Mouse (Mus musculus): Measurements from ENCODE around the gene Sqstm1.
A peak's percentile ranks its signal among the peaks of the same experiment; 100 is the strongest.

The Sqstm1 gene

DNA sequence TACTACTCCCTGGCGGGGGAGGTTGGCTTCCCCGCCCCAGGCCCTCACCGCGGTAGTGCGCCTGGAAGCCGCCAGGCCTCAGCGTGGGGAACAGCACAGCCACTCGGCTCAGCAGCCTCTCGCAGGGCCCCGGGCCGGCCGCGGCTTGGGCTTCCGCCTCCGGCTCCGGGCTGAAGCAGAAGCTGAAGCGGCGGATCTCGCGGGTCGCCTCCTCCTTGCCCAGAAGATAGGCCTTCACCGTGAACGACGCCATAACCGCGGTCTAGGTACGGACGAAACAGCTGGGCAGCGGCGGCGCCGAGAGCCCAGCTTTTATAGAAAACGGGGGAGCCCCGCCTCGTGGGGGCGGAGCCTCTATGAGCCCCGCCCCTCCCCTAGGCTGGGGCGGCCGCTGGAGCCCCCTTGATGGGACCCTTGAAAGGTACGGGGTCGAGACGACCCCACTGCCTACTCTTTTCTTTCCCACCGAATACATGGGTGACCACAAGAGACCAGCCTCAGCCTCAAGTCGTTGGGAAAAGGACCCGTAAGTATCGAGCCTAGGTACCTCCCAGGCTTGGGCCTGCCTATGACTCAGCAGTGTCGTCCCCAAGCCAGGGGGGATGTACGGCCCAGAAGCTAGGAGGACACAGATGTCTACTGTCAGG lies at the start of gene Sqstm1, which contains the start of gene Mgat4b:
Sqstm1 (minus strand) TSS at position 323 of the 647 bp plus-strand sequence.
Mgat4b (plus strand) TSS at position 386 of the 647 bp plus-strand sequence.
- DNase-seq: peak; percentile 91

DNA sequence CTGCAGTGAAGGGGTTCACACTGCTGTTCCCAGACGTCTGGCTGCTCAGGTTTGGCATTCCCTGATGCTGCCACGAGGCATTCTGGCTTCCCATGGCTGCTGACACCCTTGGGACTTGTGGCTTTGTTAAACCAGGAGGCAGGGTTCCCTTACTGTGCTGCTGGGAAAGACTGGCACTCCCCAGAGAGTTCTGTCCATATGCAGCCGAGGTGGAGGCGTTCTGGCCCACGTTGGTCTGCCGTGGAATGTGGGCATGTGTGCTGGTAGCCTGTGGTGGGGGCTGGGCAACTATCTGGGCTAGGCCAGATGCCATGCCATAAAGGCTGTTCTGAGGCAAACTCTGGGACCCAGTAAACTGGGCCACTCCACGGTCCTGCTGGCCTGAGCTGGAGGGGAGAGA lies 47.7 kb upstream of the Sqstm1 start:
- no peak for DNase-seq

- no peak for DNase-seq
Measured at GRCm38 (mm10) chr11:50256615-50257014, 46.0 kb upstream of the Sqstm1 start.

DNA sequence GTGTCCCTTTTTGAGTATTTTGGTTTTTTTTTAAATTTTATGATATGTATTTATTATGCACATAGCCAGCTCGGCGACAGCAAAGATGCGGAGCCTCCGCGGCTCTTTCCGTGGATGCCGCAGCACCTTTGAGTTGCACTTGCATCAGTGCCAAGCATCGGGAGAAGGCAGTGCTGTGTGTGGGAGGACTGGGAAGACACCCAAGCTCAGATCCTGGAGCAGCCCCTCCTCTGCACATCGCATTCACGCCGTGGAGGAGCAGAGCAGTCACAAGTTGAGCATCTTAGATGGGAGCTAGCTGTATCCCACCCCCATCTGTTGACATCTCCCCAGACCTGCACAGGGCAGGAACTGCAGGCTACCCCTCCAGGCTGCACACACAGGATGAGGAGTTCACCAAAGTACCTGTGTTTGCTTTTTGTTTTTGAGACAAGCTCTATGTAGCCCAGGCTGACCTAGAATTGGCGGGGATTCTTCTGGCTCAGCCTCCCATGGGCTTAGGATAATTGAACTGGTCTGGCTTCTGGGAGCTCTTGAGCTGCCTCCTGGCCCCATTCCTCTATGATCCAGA lies 43.5 kb upstream of the Sqstm1 start:
- DNase-seq: no peak

GRCm38 (mm10) chr11:50253393-50253792 lies 42.8 kb upstream of the Sqstm1 start:
- no peak for DNase-seq

DNA sequence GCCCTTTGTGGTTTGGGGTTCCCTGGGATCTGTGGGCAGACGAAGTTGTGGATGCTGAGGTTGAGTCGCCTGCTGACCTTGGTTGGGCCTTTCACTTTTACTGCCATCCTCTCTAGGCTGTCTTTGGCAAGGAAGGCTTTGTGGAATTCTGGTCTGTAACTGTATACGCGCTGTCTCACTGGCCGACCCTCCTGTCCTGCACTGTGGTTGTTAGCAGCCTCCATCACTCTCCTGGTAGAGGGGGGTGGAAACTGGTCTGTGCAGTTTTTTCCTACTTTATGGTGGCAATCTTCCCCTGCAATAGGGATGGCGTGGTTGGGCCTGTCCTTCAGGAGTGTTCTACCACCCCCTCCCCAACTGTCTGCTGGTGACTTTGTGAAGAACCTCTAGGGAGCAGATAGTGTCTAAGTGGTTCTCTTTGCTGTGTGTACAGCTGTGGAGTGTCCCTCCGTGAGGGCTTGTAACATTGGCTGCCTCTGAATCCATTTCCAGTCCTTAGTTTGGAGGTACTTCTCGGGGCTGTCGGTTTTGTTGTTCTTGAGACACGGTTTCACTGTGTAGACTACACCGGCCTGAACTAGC lies 42.1 kb upstream of the Sqstm1 start:
- no peak for DNase-seq

- no peak for DNase-seq
Measured at GRCm38 (mm10) chr11:50252166-50252565, 41.5 kb upstream of the Sqstm1 start.

DNA sequence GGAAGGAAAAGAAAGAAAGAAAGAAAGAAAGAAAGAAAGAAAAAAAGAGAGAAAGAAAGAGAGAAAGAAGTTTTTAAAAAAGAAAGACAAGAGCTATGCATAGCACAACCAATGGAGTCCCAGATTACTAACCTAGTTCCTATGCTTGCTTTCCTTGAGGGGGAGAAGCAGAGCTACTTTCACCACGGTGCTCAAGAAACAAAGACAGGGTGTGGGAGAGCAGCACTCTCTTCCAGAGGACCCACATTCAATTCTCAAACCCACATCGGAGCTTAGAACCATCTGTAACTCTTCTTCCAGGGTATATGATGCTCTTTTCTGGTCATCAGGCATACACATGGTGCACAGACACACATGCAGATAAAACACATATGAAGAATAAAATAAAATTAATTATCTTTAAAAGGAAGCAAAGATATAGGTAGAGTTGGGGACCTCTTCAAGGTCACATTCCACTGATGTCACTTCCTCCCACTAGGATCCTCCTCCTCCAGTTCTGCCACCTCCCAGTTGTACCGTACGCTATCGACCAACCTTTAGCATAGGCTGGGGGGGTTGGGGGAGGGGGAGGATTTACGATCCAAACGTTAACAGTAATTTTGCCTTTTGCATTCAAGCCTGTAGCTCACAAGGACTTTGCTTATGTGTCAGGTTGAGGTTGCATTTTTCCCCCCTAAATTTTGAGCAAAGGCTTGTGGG lies 38.0 kb upstream of the Sqstm1 start:
- no peak for DNase-seq

DNA sequence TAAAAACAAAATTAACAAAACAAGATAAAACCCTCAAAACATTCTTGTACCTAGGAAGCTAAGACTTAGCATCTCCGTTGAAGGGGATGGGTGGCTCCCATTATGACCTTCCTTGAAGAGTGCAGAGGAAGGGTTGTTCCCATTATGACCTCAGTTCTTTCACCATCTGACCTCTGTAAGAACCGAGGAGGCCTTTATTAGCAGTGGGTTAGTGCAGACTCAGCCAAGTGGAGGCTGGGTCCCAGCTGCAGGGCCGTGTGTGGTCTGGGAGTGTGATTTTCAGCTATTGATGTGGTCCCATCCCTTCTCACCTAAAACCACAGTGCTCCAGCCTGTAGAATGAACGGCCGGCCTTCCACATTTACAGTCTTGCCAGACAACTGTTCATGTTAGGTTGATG lies 34.6 kb upstream of the Sqstm1 start:
- no peak for DNase-seq

DNA sequence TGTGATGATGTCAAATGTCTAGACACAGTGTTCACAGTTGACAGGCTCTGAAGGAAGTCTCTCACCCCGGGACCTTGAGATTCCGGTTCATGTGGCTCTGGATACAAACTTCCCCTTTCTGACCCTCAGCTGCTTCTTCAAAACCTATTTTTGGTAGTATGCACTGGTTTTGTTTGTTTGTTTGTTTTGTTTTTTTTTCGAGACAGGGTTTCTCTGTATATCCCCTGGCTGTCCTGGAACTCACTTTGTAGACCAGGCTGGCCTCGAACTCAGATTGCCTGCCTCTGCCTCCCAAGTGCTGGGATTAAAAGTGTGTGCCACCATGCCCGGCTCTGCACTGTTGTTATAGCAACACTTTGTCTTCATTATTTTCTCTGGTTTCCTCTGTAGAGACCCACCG lies 33.3 kb upstream of the Sqstm1 start:
- no peak for DNase-seq

GRCm38 (mm10) chr11:50240235-50240911 lies 29.7 kb upstream of the Sqstm1 start:
- DNase-seq: peak; percentile 60

DNA sequence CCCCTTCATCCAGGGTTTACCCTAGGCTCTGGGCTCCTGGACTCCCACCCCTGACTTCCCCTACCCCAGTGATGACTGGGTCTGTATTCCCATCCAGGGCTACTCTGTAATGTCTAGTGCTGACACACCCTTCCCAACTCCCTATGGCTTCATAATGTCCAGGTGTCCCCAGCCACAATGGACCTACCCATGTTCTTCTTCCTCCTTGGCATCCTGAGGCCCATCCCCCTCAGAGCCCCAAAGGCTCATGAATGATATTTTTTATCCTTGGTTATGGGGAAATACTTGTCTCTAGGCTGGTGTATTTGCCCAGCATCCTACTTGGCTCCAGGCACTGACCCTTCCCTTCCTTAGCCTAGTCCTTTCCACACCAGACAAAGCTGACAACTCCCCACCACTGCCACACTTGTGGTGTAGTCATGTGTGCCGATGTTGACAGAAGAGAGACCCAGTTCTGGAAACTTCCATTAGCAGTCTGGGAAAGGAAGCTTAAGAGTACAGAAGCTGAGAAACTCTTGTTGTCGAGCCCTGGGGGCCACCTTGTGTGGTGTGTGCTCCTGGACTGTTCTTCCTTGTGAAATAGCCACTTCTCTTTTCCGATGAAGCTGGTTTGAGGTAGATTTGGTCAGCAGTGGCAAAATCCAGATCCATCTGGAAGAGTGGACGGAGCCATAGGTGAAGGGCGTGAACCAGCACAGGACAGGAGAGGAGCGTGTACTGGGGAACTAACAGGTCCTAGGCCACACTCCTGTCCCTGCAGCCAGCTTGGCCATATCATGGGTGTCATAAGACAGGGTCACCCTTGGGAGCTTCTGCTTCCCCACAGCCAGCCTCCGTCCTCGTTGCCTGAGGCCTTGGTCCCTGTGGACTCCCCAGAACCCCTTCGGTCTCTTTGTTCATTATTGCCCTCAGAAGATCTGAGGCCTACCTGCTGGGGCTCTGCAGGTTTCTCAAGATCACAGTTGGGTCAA lies 28.5 kb upstream of the Sqstm1 start:
- DNase-seq: no peak

DNA sequence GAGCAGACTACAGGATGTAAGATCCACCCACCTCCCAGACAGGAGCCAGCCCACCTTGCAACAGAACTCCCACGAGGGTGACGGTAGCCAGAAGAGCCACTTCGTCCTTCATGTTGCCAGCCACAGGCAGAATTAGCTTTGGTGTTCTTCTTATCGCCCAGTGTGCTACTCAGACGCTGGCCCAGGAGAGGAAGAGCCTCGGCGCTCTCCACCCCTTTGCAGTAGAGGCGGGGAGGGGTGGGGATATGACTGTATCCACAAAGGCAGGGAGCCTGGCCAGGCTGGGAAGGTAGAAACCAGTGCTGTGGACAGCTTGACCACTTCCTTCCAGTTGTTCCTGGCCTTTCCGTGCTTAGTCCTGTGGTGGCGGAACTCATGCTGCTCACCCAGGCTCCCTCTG lies 27.7 kb upstream of the Sqstm1 start, which contains the start of gene Ltc4s:
Ltc4s (minus strand) TSS at position 293 of the 400 bp plus-strand sequence.
- peak; percentile 31 for DNase-seq

DNA sequence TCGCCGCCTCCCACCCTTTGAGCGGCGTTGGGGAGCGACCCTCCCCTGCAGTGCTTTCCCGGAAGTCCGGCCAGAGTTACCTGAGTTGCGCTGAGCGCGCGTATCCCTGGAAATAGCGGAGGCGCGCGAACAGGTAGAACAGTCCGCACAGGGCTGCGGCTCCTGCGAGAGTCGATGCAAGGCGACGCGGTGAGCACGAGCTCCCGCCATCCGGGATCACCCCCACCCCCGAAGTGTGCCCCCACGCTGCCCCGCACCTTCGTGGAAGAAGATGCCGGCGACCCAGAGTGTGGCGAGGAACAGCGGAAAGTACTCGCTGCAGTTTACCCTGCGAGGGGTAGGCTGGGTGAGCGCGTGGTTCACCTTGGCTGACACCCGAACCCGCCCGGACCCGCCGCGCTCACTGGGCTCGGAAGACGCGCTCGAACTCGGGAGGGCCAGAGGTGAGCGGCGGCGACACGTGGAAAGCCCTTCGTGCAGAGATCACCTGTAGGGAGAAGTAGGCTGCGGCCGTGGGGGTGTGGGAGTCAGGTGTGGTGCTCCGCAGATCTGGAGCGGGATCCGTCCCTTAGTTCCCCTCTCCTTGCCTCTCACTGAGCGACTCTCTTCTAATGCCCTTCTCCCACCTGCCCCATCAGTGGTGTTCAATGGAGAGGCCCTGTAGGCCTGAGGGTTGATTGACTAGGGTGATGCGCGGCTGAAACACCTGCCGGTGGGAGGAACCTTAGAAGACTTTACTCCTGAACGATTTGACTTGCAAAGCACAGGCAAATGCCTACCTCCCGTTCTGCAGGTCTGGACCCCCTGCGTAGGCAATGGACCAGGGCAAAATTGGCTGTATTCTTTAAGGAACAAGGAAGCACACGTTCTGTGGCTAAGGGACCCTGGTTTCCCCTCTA lies 26.6 kb upstream of the Sqstm1 start:
- peak; percentile 36 for DNase-seq

DNA sequence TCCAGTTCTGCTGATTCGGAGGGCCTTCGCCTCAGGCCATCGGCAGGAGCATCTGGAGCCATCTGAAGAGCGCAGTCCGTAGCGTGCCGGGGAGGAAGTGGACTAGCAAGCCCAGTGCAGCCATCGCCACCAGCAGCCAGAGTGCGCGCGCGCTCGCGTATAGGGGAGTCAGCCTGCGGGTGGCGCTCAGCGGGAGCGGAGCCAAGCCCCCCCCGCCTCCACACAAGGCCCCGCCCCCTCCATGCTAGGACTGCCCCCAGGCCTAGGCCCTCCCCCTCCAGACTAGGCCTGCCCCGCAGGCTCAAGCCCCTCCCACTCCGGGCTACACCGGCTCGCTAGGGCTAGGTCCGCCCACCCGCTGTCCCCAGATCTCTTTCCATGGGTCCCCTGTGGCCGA lies 25.9 kb upstream of the Sqstm1 start:
- DNase-seq: peak; percentile 92

GRCm38 (mm10) chr11:50234606-50235005 lies 24.0 kb upstream of the Sqstm1 start:
- DNase-seq: no peak

DNA sequence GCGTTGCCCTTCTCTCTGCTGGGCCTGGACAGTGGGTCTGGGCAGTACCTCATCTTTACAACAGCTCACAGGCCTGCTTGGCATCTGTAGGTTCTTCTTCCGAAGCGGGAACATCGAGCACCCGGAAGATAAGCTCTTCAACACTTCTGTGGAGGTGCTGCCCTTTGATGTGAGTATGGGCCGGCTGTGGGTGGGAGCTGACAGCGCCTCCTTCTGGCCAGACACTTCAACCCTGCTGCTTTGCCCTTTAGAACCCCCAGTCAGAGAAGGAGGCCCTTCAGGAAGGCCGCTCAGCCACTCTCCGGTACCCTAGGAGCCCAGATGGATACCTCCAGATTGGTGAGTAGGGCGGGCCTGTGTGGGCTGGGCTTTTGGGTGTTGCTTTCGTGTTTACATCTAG lies 23.4 kb upstream of the Sqstm1 start:
- no peak for DNase-seq

- DNase-seq: no peak
Measured at GRCm38 (mm10) chr11:50233022-50233421, 22.4 kb upstream of the Sqstm1 start.

DNA sequence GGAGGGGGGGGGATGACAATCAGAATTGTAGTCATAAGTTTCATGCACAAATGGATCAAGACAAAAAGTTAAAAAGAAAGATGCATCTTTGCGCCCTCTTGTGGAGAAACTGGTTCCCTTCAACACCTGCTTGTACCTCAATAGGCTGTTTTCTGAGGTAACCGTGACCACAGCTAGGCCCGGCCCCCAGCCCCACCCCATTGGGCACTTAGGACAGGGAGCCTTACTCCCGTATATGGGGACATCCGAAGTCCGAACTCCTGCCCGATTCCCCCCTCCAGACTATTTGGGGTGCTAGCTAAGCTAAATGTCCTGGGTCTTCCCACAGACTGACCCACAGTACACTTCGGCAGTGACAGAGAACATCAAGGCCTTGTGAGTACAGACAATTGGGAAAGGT lies 20.8 kb upstream of the Sqstm1 start:
- peak; percentile 62 for DNase-seq

DNA sequence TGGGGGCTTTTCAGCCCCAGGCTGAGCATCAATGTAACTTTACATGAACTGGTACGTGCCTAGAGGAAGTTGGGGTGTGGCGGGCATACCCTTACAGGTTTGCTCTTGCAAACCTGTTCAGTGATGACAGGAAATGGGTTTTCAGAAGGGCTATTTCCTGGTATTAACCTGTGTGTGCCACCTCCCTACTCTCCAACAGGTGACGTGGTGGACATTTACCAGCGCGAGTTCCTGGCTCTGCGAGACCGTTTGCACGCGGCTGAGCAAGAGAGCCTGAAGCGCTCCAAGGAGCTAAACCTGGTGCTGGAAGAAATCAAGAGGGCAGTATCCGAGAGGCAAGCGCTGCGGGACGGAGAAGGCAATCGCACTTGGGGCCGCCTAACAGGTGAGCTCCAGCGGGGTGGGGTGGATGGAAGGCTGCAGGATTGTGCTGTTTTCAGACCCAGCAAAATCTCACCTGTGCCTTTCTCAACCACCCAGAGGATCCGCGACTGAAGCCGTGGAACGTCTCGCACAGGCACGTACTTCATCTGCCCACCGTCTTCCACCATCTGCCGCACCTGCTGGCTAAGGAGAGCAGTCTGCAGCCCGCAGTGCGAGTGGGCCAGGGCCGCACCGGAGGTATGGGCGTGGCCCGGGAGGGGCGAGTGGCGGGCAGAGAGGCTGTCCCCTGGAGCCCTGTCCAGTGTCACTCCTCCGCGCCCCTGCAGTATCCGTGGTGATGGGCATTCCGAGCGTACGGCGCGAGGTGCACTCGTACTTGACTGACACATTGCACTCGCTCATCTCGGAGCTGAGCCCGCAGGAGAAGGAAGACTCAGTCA lies 20.1 kb upstream of the Sqstm1 start:
- no peak for DNase-seq

Measured in kidney, adult 18-20 months (tissue).